Mouse (Mus musculus) bone marrow macrophage, adult 2 months (primary cell): ENCODE data around the gene Calm4.

Experiments used
- CTCF ChIP-seq: IDR thresholded peaks from 2 replicates; pipeline ENCODE4 v1.5.1; 2012; ENCODE audit warnings: low read depth, mild to moderate bottlenecking, low read length, moderate library complexity
- POLR2A ChIP-seq: IDR thresholded peaks from 2 replicates; pipeline ENCODE4 v1.6.1; 2012; ENCODE audit warnings: mild to moderate bottlenecking, low read depth, low read length, borderline replicate concordance

DNA sequence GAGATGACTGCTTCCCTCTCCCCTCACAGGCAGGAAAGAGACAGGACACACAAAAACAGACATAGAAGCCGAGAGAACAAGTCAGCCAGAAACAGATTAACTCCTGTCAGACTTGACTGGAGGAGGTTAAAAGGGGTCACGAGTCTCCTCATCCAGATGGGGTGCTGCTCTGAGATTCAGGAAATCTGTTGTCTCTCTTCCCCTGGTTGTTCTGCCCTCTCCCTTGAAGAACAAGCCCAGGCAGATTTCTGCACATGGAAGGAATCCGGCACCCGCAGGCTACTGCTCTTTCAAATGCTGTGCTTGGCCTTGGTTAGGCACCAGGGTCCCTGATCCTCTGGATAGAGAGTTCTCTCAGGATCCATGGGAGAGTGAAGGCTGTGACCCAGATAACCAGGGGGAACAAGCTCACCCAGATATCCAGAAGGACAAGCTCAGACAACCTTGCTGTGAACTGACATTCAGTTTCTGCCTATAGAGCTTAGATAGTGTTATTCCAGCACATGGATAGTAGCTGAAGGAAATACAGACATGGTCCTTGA is 40.2 kb downstream of the Calm4 start:
- no peak for TF ChIP-seq POLR2A
- no peak for TF ChIP-seq CTCF
